Mouse (Mus musculus) myocyte (in vitro differentiated cells): ENCODE results near the gene Prss16. TPM values are rescaled to one million over a fixed set of nuclear protein-coding genes. Genes with fewer than 3 reads are reported as not detected.

Experiments used
- H3K27me3 ChIP-seq: one replicate; pipeline ENCODE4 v1.6.1; 2011; ENCODE audit not compliant: control insufficient read depth, insufficient read depth, insufficient read length
- H3K36me3 ChIP-seq: one replicate; pipeline ENCODE4 v1.6.1; 2011; ENCODE audit not compliant: control insufficient read depth, insufficient read depth
- H3K4me2 ChIP-seq: one replicate; pipeline ENCODE4 v1.6.1; 2011; ENCODE audit warnings: low read depth, control low read depth
- H3K4me3 ChIP-seq: one replicate; pipeline ENCODE4 v1.5.1; 2011; ENCODE audit warnings: mild to moderate bottlenecking, control low read depth, moderate library complexity
- H3K79me2 ChIP-seq: one replicate; pipeline ENCODE4 v1.6.1; 2011; ENCODE audit not compliant: control insufficient read depth, insufficient read depth
- H3ac ChIP-seq: one replicate; pipeline ENCODE4 v1.6.1; 2011; ENCODE audit not compliant: control insufficient read depth, insufficient read length
- CEBPB ChIP-seq: IDR thresholded peaks from 2 replicates; pipeline ENCODE4 v1.6.1; 2011; ENCODE audit warnings: mild to moderate bottlenecking, moderate library complexity; ENCODE audit not compliant: poor library complexity, insufficient read depth, severe bottlenecking
- E2F4 ChIP-seq: IDR thresholded peaks from one replicate; pipeline ENCODE4 v1.6.1; 2011; ENCODE audit warnings: mild to moderate bottlenecking, control low read depth, moderate library complexity; ENCODE audit not compliant: insufficient read depth
- MAX ChIP-seq: IDR thresholded peaks from one replicate; pipeline ENCODE4 v1.6.1; 2011; ENCODE audit warnings: low read depth, mild to moderate bottlenecking, control low read depth
- MYOD1 ChIP-seq, 3 experiments: IDR thresholded peaks; one replicate each; pipeline ENCODE4 v1.6.1; 2011; ENCODE audit warnings: control low read depth in 2 of 3, low read depth in 2 of 3, mild to moderate bottlenecking in 2 of 3, moderate library complexity in 1 of 3; ENCODE audit not compliant: insufficient read length in 2 of 3, control insufficient read depth in 1 of 3
- MYOG ChIP-seq, 3 experiments: IDR thresholded peaks; one replicate each; pipeline ENCODE4 v1.6.1; 2011; ENCODE audit warnings: control low read depth in 2 of 3, low read depth in 2 of 3, mild to moderate bottlenecking in 2 of 3; ENCODE audit not compliant: insufficient read length in 2 of 3, control insufficient read depth in 1 of 3, insufficient read depth in 1 of 3
- POLR2A ChIP-seq: IDR thresholded peaks from one replicate; pipeline ENCODE4 v1.6.1; 2011; ENCODE audit warnings: low read depth, mild to moderate bottlenecking, control low read depth, moderate library complexity; ENCODE audit not compliant: insufficient read length
- POLR2AphosphoS2 ChIP-seq: IDR thresholded peaks from one replicate; pipeline ENCODE4 v1.6.1; 2011; ENCODE audit warnings: low read depth, control low read depth; ENCODE audit not compliant: insufficient read length
- REST ChIP-seq: IDR thresholded peaks from one replicate; pipeline ENCODE4 v1.6.1; 2011; ENCODE audit warnings: mild to moderate bottlenecking, control low read depth, moderate library complexity; ENCODE audit not compliant: insufficient read depth, insufficient read length
- SRF ChIP-seq: IDR thresholded peaks from one replicate; pipeline ENCODE4 v1.6.1; 2011; ENCODE audit warnings: low read depth; ENCODE audit not compliant: control insufficient read depth, insufficient read length
- TCF12 ChIP-seq: IDR thresholded peaks from one replicate; pipeline ENCODE4 v1.6.1; 2011; ENCODE audit warnings: mild to moderate bottlenecking, control low read depth; ENCODE audit not compliant: poor library complexity, insufficient read depth, severe bottlenecking
- TCF3 ChIP-seq: IDR thresholded peaks from one replicate; pipeline ENCODE4 v1.6.1; 2011; ENCODE audit warnings: low read depth, control low read depth; ENCODE audit not compliant: insufficient read length
- USF1 ChIP-seq: IDR thresholded peaks from one replicate; pipeline ENCODE4 v1.6.1; 2011; ENCODE audit warnings: low read depth, mild to moderate bottlenecking, control low read depth, moderate library complexity
- polyA plus RNA-seq: library from polyadenylated mRNA; unstranded; fragments of >200 nt; fragmentation: generic; extraction: Trizol; gene quantifications from one replicate; pipeline ENCODE4 v1.2.1, GENCODE M21; 2012; ENCODE audit warnings: missing spikeins

The Prss16 gene
- polyA plus RNA-seq, 1 experiment: 0.34 TPM

DNA sequence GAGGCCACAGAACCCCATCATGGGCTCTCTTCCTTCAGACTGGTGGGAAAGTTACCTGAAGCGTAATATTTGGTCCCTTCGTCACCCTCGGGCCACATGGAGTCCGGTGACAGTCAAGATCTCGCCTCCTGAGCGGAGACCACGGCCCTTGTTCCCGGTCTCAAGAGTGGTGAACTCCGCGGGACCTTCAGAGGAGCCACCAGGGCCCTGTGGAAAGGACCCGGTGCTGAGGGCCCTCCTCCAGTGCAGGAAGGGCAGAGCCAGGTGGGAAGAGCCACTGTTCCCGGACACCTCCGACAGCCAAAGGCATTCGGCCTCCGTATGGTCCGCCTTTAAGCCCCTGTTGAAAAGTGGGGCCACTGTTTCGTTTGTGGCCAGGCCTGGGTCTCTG is 27.7 kb downstream of the Prss16 start:
- no peaks in the 10 kb centered on the region for H3K36me3 ChIP-seq
- H3K79me2 ChIP-seq: no peaks in the 10 kb centered on the region
- H3K4me2 ChIP-seq: no peak overlapping the region
- H3K27me3 ChIP-seq: peaks cover 21% of the 10 kb centered on the region
- H3ac ChIP-seq: no peak overlapping the region
- TF ChIP-seq POLR2AphosphoS2 (no peak), MYOD1 (IDR thresholded peaks at IDR 0.05; ENCODE audit: control insufficient read depth in 1 of 3, insufficient read length in 2 of 3, low read depth in 2 of 3) (no peak), REST (no peak), SRF (no peak), E2F4 (no peak), MYOG (IDR thresholded peaks at IDR 0.05; ENCODE audit: control insufficient read depth in 1 of 3, insufficient read depth in 1 of 3, insufficient read length in 2 of 3, low read depth in 2 of 3) (no peak), CEBPB (no peak), USF1 (no peak), TCF12 (no peak), TCF3 (no peak), POLR2A (no peak), MAX (no peak)
- H3K4me3 ChIP-seq: no peak overlapping the region

DNA sequence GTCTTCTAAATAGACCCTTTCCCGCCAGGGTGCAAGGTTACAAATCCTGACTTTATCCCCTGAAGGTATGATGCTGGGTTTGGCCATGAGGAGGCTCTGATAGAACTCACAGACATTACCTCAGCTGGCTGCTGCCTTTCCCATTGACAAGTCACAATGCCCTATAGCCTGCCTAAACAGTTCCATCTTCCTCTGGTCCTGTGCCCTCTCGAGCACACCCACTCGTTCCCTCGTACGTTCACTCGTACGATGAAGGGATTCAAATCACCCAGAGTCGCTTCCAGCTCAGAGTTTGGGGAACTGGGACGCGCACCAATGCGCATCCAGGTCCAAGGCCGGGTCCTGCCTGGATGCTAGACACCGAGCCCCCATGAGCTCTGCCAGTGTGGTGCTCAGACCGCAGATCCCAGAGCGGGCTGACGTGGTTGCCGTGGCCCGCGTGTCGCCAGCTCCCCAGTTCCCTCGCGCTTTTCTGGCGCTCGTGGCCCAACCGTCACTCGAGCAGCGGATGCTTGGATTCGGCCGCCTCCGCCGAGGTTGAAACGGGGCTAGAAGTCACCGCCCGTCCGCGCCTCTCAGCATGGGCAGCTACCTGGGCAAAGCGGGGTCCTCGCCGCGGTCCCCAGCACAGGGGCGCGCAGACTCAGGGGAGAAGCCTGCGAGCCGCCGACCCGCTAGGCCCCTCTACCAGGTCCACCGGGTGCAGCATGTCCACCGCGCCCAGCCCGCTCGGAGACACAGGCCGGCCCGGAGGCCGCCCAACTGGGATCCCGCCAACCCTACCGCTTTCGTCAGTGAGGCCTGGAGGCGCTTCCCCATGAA is 28.4 kb downstream of the Prss16 start, which contains the start of gene Pom121l2:
Gene Pom121l2, plus strand, starts transcription at position 214 of the 822 bp plus-strand sequence.
- Histone ChIP-seq H3K79me2 (no peaks in the 10 kb centered on the region), H3K4me2 (no peak within 1 kb of the TSS), H3K36me3 (no peaks in the 10 kb centered on the region), H3ac (no peak within 1 kb of the TSS), H3K27me3 (peaks cover 21% of the 10 kb centered on the region), H3K4me3 (no peak within 1 kb of the TSS)
- TF ChIP-seq MYOD1 (IDR thresholded peaks at IDR 0.05; ENCODE audit: control insufficient read depth in 1 of 3, insufficient read length in 2 of 3, low read depth in 2 of 3): no peak

DNA sequence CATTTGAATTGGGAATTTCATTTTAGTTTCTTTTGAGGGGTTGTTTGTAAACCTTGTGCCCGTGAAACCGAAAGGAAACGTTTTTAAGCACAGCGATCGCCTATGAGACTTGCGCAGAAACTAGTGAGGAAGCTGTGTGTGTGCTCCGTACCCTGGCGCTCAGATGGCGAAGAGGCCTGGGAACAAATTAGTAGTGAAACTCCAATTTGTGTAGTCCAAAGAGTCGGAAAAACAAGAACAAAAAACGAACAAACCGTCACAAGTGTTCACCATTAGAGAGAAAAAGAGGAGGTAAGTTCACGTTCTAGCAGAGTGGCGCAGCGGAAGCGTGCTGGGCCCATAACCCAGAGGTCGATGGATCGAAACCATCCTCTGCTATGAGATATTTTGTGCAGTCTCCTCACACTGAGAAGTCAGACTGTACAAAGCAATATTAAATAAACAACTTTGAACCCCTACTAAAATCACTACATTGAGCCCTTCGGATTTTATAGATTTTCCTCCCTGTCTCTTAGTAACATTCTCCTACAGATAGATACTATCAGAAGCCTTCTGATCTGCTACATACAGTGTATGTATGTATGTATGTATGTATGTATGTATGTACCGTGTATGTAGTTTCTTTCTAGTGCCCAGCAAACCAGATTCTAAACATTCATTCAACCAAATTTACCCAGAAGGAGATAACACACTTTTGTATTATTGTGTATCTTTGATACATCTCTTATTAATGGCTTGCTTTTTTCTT is 34.6 kb downstream of the Prss16 start:
- H3K4me2 ChIP-seq: peak overlapping the region; percentile 31
- H3K79me2 ChIP-seq: no peaks in the 10 kb centered on the region
- TF ChIP-seq MYOG (IDR thresholded peaks at IDR 0.05; ENCODE audit: control insufficient read depth in 1 of 3, insufficient read depth in 1 of 3, insufficient read length in 2 of 3, low read depth in 2 of 3): no peak

GRCm38 (mm10) chr13:21974221-21974725 is 35.3 kb downstream of the Prss16 start:
- no peaks in the 10 kb centered on the region for H3K79me2 ChIP-seq
- H3K36me3 ChIP-seq: no peaks in the 10 kb centered on the region
- H3ac ChIP-seq: peak overlapping the region; percentile 62
- peak overlapping the region; percentile 47 for H3K4me3 ChIP-seq
- TF ChIP-seq MYOD1 (IDR thresholded peaks at IDR 0.05; ENCODE audit: control insufficient read depth in 1 of 3, insufficient read length in 2 of 3, low read depth in 2 of 3): no peak
- TF ChIP-seq TCF12: no peak
- TF ChIP-seq CEBPB: no peak
- TF ChIP-seq SRF: no peak
- no peak for TF ChIP-seq TCF3
- no peak for TF ChIP-seq E2F4
- no peak for TF ChIP-seq POLR2AphosphoS2
- TF ChIP-seq REST: no peak
- TF ChIP-seq POLR2A: no peak
- no peak for TF ChIP-seq USF1
- TF ChIP-seq MYOG (IDR thresholded peaks at IDR 0.05; ENCODE audit: control insufficient read depth in 1 of 3, insufficient read depth in 1 of 3, insufficient read length in 2 of 3, low read depth in 2 of 3): no peak
- TF ChIP-seq MAX: no peak
- peak overlapping the region; percentile 47 for H3K4me2 ChIP-seq
- no peaks in the 10 kb centered on the region for H3K27me3 ChIP-seq

More for the DNA sequence above, 34.6 kb downstream of the Prss16 start:
- H3K27me3 ChIP-seq: no peaks in the 10 kb centered on the region
- H3K4me3 ChIP-seq: peak overlapping the region; percentile 47
- no peaks in the 10 kb centered on the region for H3K36me3 ChIP-seq
- peak overlapping the region; percentile 62 for H3ac ChIP-seq

GRCm38 (mm10) chr13:21971641-21972040 is 37.9 kb downstream of the Prss16 start:
- Histone ChIP-seq H3ac (no peak overlapping the region), H3K4me3 (no peak overlapping the region), H3K4me2 (no peak overlapping the region), H3K36me3 (no peaks in the 10 kb centered on the region), H3K79me2 (no peaks in the 10 kb centered on the region), H3K27me3 (no peaks in the 10 kb centered on the region)
- TF ChIP-seq TCF3 (no peak), TCF12 (no peak), REST (no peak), E2F4 (no peak), MYOG (IDR thresholded peaks at IDR 0.05; ENCODE audit: control insufficient read depth in 1 of 3, insufficient read depth in 1 of 3, insufficient read length in 2 of 3, low read depth in 2 of 3) (no peak), USF1 (no peak)
